Mouse (Mus musculus): Measurements from ENCODE around the gene Actg1. TPM values are rescaled to one million over a fixed set of nuclear protein-coding genes. Genes with fewer than 3 reads are reported as not detected.

The Actg1 gene
- polyA plus RNA-seq, 1 experiment: 785 TPM

- Histone ChIP-seq H3K4me3 (ENCODE audit: insufficient read depth, low read depth, low read length) (no peak overlapping the region), H3K27ac (ENCODE audit: insufficient read depth, low read depth, low read length) (no peak overlapping the region), H3K4me1 (ENCODE audit: control insufficient read depth, insufficient read depth, low read length) (peaks cover 2% of the 10 kb centered on the region; the same call in 1 of the 2 replicates)
- no peak for TF ChIP-seq POLR2A (IDR thresholded peaks at IDR 0.05; ENCODE audit: insufficient read depth, low read depth, low read length)
- TF ChIP-seq CTCF (IDR thresholded peaks at IDR 0.05; ENCODE audit: insufficient read depth, low read depth, low read length): no peak
- WGBS: 92% methylated on average over 5 of the region's 5 CpGs
These were observed 5.6 kb downstream of the Actg1 start for GRCm38 (mm10) chr11:120342656-120343160.

- Histone ChIP-seq H3K27ac (ENCODE audit: insufficient read depth, low read depth, low read length) (no peak overlapping the region), H3K4me1 (ENCODE audit: control insufficient read depth, insufficient read depth, low read length) (peaks cover 2% of the 10 kb centered on the region; the same call in 1 of the 2 replicates), H3K4me3 (ENCODE audit: insufficient read depth, low read depth, low read length) (no peak overlapping the region)
- TF ChIP-seq CTCF (IDR thresholded peaks at IDR 0.05; ENCODE audit: insufficient read depth, low read depth, low read length) (no peak), POLR2A (IDR thresholded peaks at IDR 0.05; ENCODE audit: insufficient read depth, low read depth, low read length) (no peak)
- WGBS: 96% methylated on average over 4 of the region's 4 CpGs
These were observed 6.7 kb downstream of the Actg1 start for GRCm38 (mm10) chr11:120341661-120342060.

GRCm38 (mm10) chr11:120339978-120340513, 8.3 kb downstream of the Actg1 start:
- TF ChIP-seq POLR2A (IDR thresholded peaks at IDR 0.05; ENCODE audit: insufficient read depth, low read depth, low read length) (no peak), CTCF (IDR thresholded peaks at IDR 0.05; ENCODE audit: insufficient read depth, low read depth, low read length) (no peak)
- Histone ChIP-seq H3K4me3 (ENCODE audit: insufficient read depth, low read depth, low read length) (no peak overlapping the region), H3K27ac (ENCODE audit: insufficient read depth, low read depth, low read length) (no peak overlapping the region), H3K4me1 (ENCODE audit: control insufficient read depth, insufficient read depth, low read length) (no peaks in the 10 kb centered on the region)
- WGBS: 85% methylated on average over 10 of the region's 10 CpGs

GRCm38 (mm10) chr11:120338786-120339185, 9.6 kb downstream of the Actg1 start:
- 77% methylated on average over 3 of the region's 3 CpGs for WGBS
- no peak for TF ChIP-seq POLR2A (IDR thresholded peaks at IDR 0.05; ENCODE audit: insufficient read depth, low read depth, low read length)
- no peak for TF ChIP-seq CTCF (IDR thresholded peaks at IDR 0.05; ENCODE audit: insufficient read depth, low read depth, low read length)
- no peaks in the 10 kb centered on the region for H3K4me1 ChIP-seq (ENCODE audit: control insufficient read depth, insufficient read depth, low read length)
- no peak overlapping the region for H3K4me3 ChIP-seq (ENCODE audit: insufficient read depth, low read depth, low read length)
- no peak overlapping the region for H3K27ac ChIP-seq (ENCODE audit: insufficient read depth, low read depth, low read length)

- Histone ChIP-seq H3K4me1 (ENCODE audit: control insufficient read depth, insufficient read depth, low read length) (no peaks in the 10 kb centered on the region), H3K27ac (ENCODE audit: insufficient read depth, low read depth, low read length) (no peak overlapping the region), H3K4me3 (ENCODE audit: insufficient read depth, low read depth, low read length) (no peak overlapping the region)
- WGBS: 80% methylated on average over 2 of the region's 2 CpGs
- TF ChIP-seq CTCF (IDR thresholded peaks at IDR 0.05; ENCODE audit: insufficient read depth, low read depth, low read length): no peak
- no peak for TF ChIP-seq POLR2A (IDR thresholded peaks at IDR 0.05; ENCODE audit: insufficient read depth, low read depth, low read length)
These were observed 10.9 kb downstream of the Actg1 start for GRCm38 (mm10) chr11:120337447-120337846.

GRCm38 (mm10) chr11:120335431-120336021, 12.8 kb downstream of the Actg1 start:
- TF ChIP-seq POLR2A (IDR thresholded peaks at IDR 0.05; ENCODE audit: insufficient read depth, low read depth, low read length) (no peak), CTCF (IDR thresholded peaks at IDR 0.05; ENCODE audit: insufficient read depth, low read depth, low read length) (no peak)
- 65% methylated on average over 6 of the region's 6 CpGs for WGBS
- Histone ChIP-seq H3K27ac (ENCODE audit: insufficient read depth, low read depth, low read length) (no peak overlapping the region), H3K4me3 (ENCODE audit: insufficient read depth, low read depth, low read length) (no peak overlapping the region), H3K4me1 (ENCODE audit: control insufficient read depth, insufficient read depth, low read length) (no peaks in the 10 kb centered on the region)

GRCm38 (mm10) chr11:120320156-120320555, 28.2 kb downstream of the Actg1 start:
- Histone ChIP-seq H3K4me1 (ENCODE audit: control insufficient read depth, insufficient read depth, low read length) (peaks cover 10% of the 10 kb centered on the region), H3K4me3 (ENCODE audit: insufficient read depth, low read depth, low read length) (no peak overlapping the region), H3K27ac (ENCODE audit: insufficient read depth, low read depth, low read length) (no peak overlapping the region)
- TF ChIP-seq CTCF (IDR thresholded peaks at IDR 0.05; ENCODE audit: insufficient read depth, low read depth, low read length) (no peak), POLR2A (IDR thresholded peaks at IDR 0.05; ENCODE audit: insufficient read depth, low read depth, low read length) (no peak)
- WGBS: 94% methylated on average over 10 of the region's 10 CpGs

GRCm38 (mm10) chr11:120319310-120319709, 29.0 kb downstream of the Actg1 start:
- no peak overlapping the region for H3K4me3 ChIP-seq (ENCODE audit: insufficient read depth, low read depth, low read length)
- peaks cover 12% of the 10 kb centered on the region for H3K4me1 ChIP-seq (ENCODE audit: control insufficient read depth, insufficient read depth, low read length)
- TF ChIP-seq POLR2A (IDR thresholded peaks at IDR 0.05; ENCODE audit: insufficient read depth, low read depth, low read length) (no peak), CTCF (IDR thresholded peaks at IDR 0.05; ENCODE audit: insufficient read depth, low read depth, low read length) (no peak)
- no peak overlapping the region for H3K27ac ChIP-seq (ENCODE audit: insufficient read depth, low read depth, low read length)
- WGBS: 85% methylated on average over 5 of the region's 5 CpGs

GRCm38 (mm10) chr11:120317456-120317855, 30.9 kb downstream of the Actg1 start:
- Histone ChIP-seq H3K4me1 (ENCODE audit: control insufficient read depth, insufficient read depth, low read length) (peaks cover 12% of the 10 kb centered on the region), H3K27ac (ENCODE audit: insufficient read depth, low read depth, low read length) (no peak overlapping the region), H3K4me3 (ENCODE audit: insufficient read depth, low read depth, low read length) (no peak overlapping the region)
- no peak for TF ChIP-seq POLR2A (IDR thresholded peaks at IDR 0.05; ENCODE audit: insufficient read depth, low read depth, low read length)
- TF ChIP-seq CTCF (IDR thresholded peaks at IDR 0.05; ENCODE audit: insufficient read depth, low read depth, low read length): no peak
- 62% methylated on average over 7 of the region's 7 CpGs for WGBS
